Mouse (Mus musculus) frontal cortex, postnatal 25 days (tissue): ENCODE measurements around the gene Srcap.
"Not testable (repeated sequence)": the region's sequence is repeated elsewhere in the genome, so short reads cannot be mapped to it uniquely, and the experiment has no call there.

Experiments
- DNase-seq, 2 experiments: peaks; one replicate each; pipeline ENCODE4 v3.0.0; 2022; ENCODE audit warnings: low spot score in 2 of 2

Srcap gene

DNA sequence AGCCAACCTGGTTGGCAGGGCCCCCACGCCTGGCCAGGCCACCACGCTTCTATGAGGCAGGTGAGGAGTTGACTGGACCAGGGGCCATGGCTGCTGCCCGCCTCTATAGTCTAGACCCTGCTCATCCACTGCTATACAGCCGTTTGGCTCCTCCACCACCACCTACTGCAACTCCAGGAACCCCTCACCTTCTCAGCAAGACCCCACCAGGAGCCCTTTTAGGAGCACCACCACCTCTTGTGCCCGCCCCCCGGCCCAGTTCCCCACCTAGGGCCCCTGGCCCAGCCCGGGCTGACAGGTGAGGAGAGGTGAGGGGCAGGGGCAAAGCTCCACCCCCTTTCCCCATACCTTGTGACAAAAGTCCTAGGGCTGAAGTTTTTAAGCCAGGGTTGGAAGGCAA lies 21.8 kb upstream of the Srcap start:
- no peak for DNase-seq

- DNase-seq = no peak
Measured at GRCm38 (mm10) chr7:127491846-127492245, 19.9 kb upstream of the Srcap start.

- no peak for DNase-seq
Measured at GRCm38 (mm10) chr7:127494648-127495047, 17.1 kb upstream of the Srcap start.

DNA sequence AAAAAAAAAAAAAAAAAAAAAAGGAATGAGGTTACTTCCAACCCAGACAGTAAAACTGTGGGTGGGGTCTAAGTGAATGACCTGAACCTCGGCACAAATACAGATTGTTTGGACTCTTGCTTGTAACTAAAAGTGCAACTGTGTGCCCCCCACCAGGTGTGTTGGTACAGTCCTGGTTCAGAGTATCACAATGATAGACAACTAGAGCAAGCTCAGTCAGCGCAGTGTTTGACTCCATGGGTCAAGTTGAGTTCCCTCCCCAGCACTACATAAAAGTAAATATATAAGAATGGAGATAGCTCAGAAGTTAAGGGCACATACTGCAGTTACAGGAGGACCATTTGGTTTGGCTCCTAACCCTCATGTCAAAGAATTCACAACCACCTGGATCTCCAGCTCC lies 14.4 kb upstream of the Srcap start:
- DNase-seq = no peak

DNA sequence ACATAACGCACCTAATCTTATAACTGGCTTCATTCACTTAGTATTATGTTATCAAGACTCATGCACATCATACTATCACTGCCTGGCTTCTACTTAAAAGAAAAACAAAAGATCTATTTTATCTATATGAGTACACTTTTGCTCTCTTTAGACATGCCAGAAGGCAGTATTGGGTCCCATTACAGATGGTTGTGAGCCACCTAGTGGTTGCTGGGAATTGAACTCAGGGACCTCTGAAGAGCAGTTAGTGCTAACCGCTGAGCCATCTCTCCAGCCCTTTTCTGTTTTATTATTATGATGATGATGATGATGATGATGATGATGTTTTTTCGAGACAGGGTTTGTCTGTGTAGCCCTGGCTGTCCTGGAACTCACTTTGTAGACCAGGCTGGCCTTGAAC lies 13.4 kb upstream of the Srcap start:
- DNase-seq = no peak

- DNase-seq = no peak
Measured at GRCm38 (mm10) chr7:127508291-127508690, 3.5 kb upstream of the Srcap start.

GRCm38 (mm10) chr7:127509830-127510229 lies 2.0 kb upstream of the Srcap start:
- not testable (repeated sequence) for DNase-seq

- no peak for DNase-seq
Measured at GRCm38 (mm10) chr7:127511241-127511640, 542 bp upstream of the Srcap start.

DNA sequence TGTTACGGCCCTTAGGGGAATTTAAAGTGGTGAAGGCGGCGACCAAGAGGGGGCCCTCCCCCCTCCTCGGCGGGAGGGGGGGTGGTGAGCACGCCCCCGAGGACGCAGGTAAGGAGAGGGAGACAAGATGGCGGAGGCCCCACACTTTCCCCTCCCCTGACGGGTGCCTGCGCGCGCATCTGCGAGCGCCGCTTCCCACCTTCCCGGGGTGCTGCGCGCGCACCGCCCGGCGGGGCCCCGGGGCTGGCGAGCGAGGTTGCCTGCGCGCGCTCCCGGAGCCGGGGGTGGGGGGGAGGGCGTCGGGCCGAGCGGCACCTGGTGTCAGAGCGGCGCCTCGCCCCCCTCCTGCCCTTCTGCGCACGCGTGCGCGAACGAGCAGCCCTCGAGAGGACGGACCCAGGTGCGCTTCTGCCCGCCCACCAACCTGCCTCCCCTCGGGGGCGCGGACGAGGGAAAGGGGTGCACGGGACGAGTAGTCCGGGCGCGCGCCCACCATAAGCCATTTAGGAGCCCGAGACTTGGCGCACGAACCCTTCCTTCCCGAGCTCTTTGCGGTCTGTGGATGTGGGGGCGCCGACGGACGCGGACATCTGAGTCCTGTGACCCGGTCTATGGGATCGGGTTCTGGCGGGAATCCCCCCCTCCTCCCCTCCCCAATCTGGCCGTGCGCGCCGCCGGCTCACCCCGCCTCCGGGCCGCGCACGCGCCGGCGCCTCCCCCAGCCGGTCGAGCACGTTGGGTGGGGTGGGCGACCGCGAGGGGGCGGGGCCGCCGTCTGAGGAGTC lies 640 bp downstream of the Srcap start:
- DNase-seq = peak; percentile 69 to 71

DNA sequence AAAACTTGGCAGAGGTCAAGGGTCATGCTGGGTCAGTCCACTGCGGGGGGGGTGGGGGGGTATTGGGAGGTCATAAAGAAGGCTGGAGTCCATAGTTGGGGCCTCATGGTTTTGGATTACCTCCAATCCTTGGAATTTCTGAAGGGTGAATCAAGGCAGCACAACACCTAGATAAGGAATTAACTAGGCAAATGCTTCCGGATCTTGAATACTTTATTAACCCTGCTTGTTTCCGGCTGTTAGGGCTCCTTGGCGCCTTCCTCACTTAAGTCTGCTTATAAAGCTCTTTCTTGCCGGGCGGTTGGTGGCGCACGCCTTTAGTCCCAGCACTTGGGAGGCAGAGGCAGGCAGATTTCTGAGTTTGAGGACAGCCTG lies 1.2 kb downstream of the Srcap start:
- no peak for DNase-seq

DNA sequence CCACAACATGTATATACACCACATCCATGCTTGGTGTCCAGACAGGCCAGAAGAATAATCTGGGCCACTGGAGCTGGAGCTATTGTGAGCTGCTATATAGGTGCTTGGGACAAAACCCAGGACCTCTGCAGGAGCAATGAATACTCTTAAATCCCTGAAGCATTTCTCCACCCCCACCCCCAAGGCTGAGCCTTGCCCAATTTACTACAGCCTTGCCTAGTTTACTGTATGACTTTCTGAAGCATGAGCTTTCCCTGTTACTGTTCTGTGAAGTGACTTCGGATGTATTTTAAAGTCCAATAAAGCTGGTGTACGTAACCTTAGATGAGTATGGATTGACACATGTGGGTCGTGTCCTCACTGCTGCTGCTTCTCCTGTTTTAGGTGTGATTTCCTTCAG lies 2.0 kb downstream of the Srcap start:
- DNase-seq = no peak

DNA sequence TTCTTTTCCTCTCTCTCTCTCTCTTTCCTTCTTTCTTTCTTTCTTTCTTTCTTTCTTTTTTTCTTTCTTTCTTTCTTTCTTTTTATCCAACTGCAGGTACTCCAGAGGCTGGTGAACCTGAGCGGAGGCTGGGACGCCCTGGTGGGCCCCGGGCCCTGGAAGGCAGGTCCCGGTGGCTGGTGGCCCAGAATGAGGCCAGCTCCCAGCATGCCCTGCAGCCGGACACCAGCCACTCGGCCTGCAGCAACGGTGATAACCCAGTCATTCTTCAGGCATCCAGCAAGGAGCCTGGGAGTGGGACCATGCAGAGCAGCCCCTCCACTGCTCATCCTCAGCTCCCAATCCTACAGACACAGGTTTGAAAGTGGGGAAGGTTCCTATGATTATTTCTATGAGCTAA lies 4.1 kb downstream of the Srcap start:
- DNase-seq = no peak

GRCm38 (mm10) chr7:127516344-127516743 lies 4.6 kb downstream of the Srcap start:
- no peak for DNase-seq

DNA sequence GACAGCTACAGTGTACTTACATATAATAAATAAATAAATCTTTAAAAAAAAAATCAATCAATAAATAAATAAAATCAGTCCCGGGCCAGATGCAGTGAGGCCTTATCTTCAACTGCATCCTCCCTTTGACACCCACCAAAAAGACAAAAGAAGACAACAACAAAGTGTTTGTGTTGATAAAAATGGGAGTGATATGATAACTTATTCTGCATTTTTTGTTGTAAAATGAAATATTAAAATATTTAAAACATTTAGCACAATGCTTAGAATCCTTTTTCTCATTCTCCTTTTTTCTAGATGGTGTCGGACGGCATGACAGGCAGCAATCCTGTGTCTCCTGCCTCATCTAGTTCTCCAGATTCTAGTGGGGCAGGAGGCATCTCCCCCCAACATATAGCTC lies 7.5 kb downstream of the Srcap start, which contains the start of gene Gm42715:
TSS of gene Gm42715 (plus strand) at position 301 of the 400 bp plus-strand sequence.
- no peak for DNase-seq

GRCm38 (mm10) chr7:127541671-127542070 lies 29.9 kb downstream of the Srcap start:
- no peak for DNase-seq

- no peak for DNase-seq
Measured at GRCm38 (mm10) chr7:127549116-127549835, 37.5 kb downstream of the Srcap start.

GRCm38 (mm10) chr7:127551558-127551957 lies 39.8 kb downstream of the Srcap start:
- DNase-seq = no peak

- DNase-seq = no peak
Measured at GRCm38 (mm10) chr7:127560580-127560979, 48.8 kb downstream of the Srcap start.

- no peak for DNase-seq
Measured at GRCm38 (mm10) chr7:127561340-127561858, 49.6 kb downstream of the Srcap start, which contains the start of gene Tmem265. TSS of gene Tmem265 (plus strand) at chr7:127561390.

- no peak for DNase-seq
Measured at GRCm38 (mm10) chr7:127564381-127565150, 52.8 kb downstream of the Srcap start.

DNA sequence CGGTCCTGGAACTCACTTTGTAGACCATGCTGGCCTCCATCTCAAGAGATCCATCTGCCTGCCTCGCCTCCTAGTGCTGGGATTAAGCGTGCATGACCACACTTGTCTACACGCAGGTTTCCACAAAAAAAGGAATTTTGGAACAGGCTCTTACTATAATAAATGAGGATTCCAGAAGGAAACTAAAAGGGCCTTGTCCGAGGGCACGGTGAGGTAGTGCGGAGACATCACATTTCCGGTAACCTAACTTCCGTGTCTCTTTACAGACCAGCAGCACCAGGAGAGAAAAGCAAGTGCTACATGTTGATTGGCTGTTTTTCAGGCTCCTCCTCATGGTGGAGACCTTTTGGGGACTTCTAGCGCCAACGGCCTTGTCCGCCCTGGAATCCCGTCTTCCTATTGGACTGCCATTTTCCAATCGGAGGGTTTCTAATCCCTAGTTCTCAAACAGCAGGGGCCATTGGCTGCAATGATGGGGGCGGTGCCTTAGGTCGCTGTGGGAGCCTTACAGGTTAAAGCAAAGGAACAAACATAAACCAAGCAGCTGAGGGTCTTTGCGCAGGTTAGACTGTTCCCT lies 61.2 kb downstream of the Srcap start, which contains the start of gene Phkg2:
TSS of gene Phkg2 (plus strand) at position 446 of the 577 bp plus-strand sequence.
- DNase-seq = peak; percentile 72 to 83
